Mouse (Mus musculus) myocyte (in vitro differentiated cells): ENCODE measurements at regions not wholly inside any gene's neighbourhood (a gene's known extent, or its start where the extent isn't known, plus 50 kb on each side); places are given as distances from the start of the nearest gene placed in this dataset.

ENCODE experiments used
- H3K27me3 ChIP-seq: one replicate; pipeline ENCODE4 v1.6.1; 2011; ENCODE audit not compliant: control insufficient read depth, insufficient read depth, insufficient read length
- H3K36me3 ChIP-seq: one replicate; pipeline ENCODE4 v1.6.1; 2011; ENCODE audit not compliant: control insufficient read depth, insufficient read depth
- H3K4me2 ChIP-seq: one replicate; pipeline ENCODE4 v1.6.1; 2011; ENCODE audit warnings: low read depth, control low read depth
- H3K4me3 ChIP-seq: one replicate; pipeline ENCODE4 v1.5.1; 2011; ENCODE audit warnings: mild to moderate bottlenecking, control low read depth, moderate library complexity
- H3K79me2 ChIP-seq: one replicate; pipeline ENCODE4 v1.6.1; 2011; ENCODE audit not compliant: control insufficient read depth, insufficient read depth
- H3ac ChIP-seq: one replicate; pipeline ENCODE4 v1.6.1; 2011; ENCODE audit not compliant: control insufficient read depth, insufficient read length
- CEBPB ChIP-seq: IDR thresholded peaks from 2 replicates; pipeline ENCODE4 v1.6.1; 2011; ENCODE audit warnings: mild to moderate bottlenecking, moderate library complexity; ENCODE audit not compliant: poor library complexity, insufficient read depth, severe bottlenecking
- E2F4 ChIP-seq: IDR thresholded peaks from one replicate; pipeline ENCODE4 v1.6.1; 2011; ENCODE audit warnings: mild to moderate bottlenecking, control low read depth, moderate library complexity; ENCODE audit not compliant: insufficient read depth
- MAX ChIP-seq: IDR thresholded peaks from one replicate; pipeline ENCODE4 v1.6.1; 2011; ENCODE audit warnings: low read depth, mild to moderate bottlenecking, control low read depth
- MYOD1 ChIP-seq, 3 experiments: IDR thresholded peaks; one replicate each; pipeline ENCODE4 v1.6.1; 2011; ENCODE audit warnings: control low read depth in 2 of 3, low read depth in 2 of 3, mild to moderate bottlenecking in 2 of 3, moderate library complexity in 1 of 3; ENCODE audit not compliant: insufficient read length in 2 of 3, control insufficient read depth in 1 of 3
- MYOG ChIP-seq, 3 experiments: IDR thresholded peaks; one replicate each; pipeline ENCODE4 v1.6.1; 2011; ENCODE audit warnings: control low read depth in 2 of 3, low read depth in 2 of 3, mild to moderate bottlenecking in 2 of 3; ENCODE audit not compliant: insufficient read length in 2 of 3, control insufficient read depth in 1 of 3, insufficient read depth in 1 of 3
- POLR2A ChIP-seq: IDR thresholded peaks from one replicate; pipeline ENCODE4 v1.6.1; 2011; ENCODE audit warnings: low read depth, mild to moderate bottlenecking, control low read depth, moderate library complexity; ENCODE audit not compliant: insufficient read length
- POLR2AphosphoS2 ChIP-seq: IDR thresholded peaks from one replicate; pipeline ENCODE4 v1.6.1; 2011; ENCODE audit warnings: low read depth, control low read depth; ENCODE audit not compliant: insufficient read length
- REST ChIP-seq: IDR thresholded peaks from one replicate; pipeline ENCODE4 v1.6.1; 2011; ENCODE audit warnings: mild to moderate bottlenecking, control low read depth, moderate library complexity; ENCODE audit not compliant: insufficient read depth, insufficient read length
- SRF ChIP-seq: IDR thresholded peaks from one replicate; pipeline ENCODE4 v1.6.1; 2011; ENCODE audit warnings: low read depth; ENCODE audit not compliant: control insufficient read depth, insufficient read length
- TCF12 ChIP-seq: IDR thresholded peaks from one replicate; pipeline ENCODE4 v1.6.1; 2011; ENCODE audit warnings: mild to moderate bottlenecking, control low read depth; ENCODE audit not compliant: poor library complexity, insufficient read depth, severe bottlenecking
- TCF3 ChIP-seq: IDR thresholded peaks from one replicate; pipeline ENCODE4 v1.6.1; 2011; ENCODE audit warnings: low read depth, control low read depth; ENCODE audit not compliant: insufficient read length
- USF1 ChIP-seq: IDR thresholded peaks from one replicate; pipeline ENCODE4 v1.6.1; 2011; ENCODE audit warnings: low read depth, mild to moderate bottlenecking, control low read depth, moderate library complexity

- no peak overlapping the region for H3ac ChIP-seq
- H3K79me2 ChIP-seq = no peaks in the 10 kb centered on the region
- H3K4me2 ChIP-seq = no peak overlapping the region
- TF ChIP-seq CEBPB = no peak
- no peak for TF ChIP-seq MAX
- no peak for TF ChIP-seq SRF
- TF ChIP-seq REST = no peak
- no peak for TF ChIP-seq TCF3
- no peak for TF ChIP-seq MYOG (IDR thresholded peaks at IDR 0.05; ENCODE audit: control insufficient read depth in 1 of 3, insufficient read depth in 1 of 3, insufficient read length in 2 of 3, low read depth in 2 of 3)
- no peak for TF ChIP-seq USF1
- no peak for TF ChIP-seq TCF12
- no peak for TF ChIP-seq MYOD1 (IDR thresholded peaks at IDR 0.05; ENCODE audit: control insufficient read depth in 1 of 3, insufficient read length in 2 of 3, low read depth in 2 of 3)
- no peak for TF ChIP-seq POLR2A
- TF ChIP-seq POLR2AphosphoS2 = no peak
- TF ChIP-seq E2F4 = no peak
- H3K4me3 ChIP-seq = no peak overlapping the region
- H3K36me3 ChIP-seq = no peaks in the 10 kb centered on the region
- no peaks in the 10 kb centered on the region for H3K27me3 ChIP-seq
Measured at GRCm38 (mm10) chr16:14800209-14800608, 106.2 kb upstream of the Efcab1 start.

GRCm38 (mm10) chr16:14827008-14827407, 79.4 kb upstream of the Efcab1 start:
- no peaks in the 10 kb centered on the region for H3K27me3 ChIP-seq
- no peak overlapping the region for H3ac ChIP-seq
- TF ChIP-seq TCF3 (no peak), SRF (no peak), MYOG (IDR thresholded peaks at IDR 0.05; ENCODE audit: control insufficient read depth in 1 of 3, insufficient read depth in 1 of 3, insufficient read length in 2 of 3, low read depth in 2 of 3) (no peak), MYOD1 (IDR thresholded peaks at IDR 0.05; ENCODE audit: control insufficient read depth in 1 of 3, insufficient read length in 2 of 3, low read depth in 2 of 3) (peak; percentile 58 to 78 (median 75)), MAX (no peak), REST (no peak), USF1 (peak; percentile 97), POLR2AphosphoS2 (no peak), TCF12 (no peak), E2F4 (no peak), CEBPB (no peak), POLR2A (no peak)
- H3K36me3 ChIP-seq = no peaks in the 10 kb centered on the region
- no peak overlapping the region for H3K4me3 ChIP-seq
- no peaks in the 10 kb centered on the region for H3K79me2 ChIP-seq
- H3K4me2 ChIP-seq = no peak overlapping the region

- H3K4me3 ChIP-seq = no peak overlapping the region
- no peaks in the 10 kb centered on the region for H3K27me3 ChIP-seq
- no peaks in the 10 kb centered on the region for H3K36me3 ChIP-seq
- no peak overlapping the region for H3K4me2 ChIP-seq
- TF ChIP-seq POLR2A (no peak), POLR2AphosphoS2 (no peak), USF1 (no peak), E2F4 (no peak), MYOG (IDR thresholded peaks at IDR 0.05; ENCODE audit: control insufficient read depth in 1 of 3, insufficient read depth in 1 of 3, insufficient read length in 2 of 3, low read depth in 2 of 3) (no peak), SRF (no peak), TCF3 (no peak), MYOD1 (IDR thresholded peaks at IDR 0.05; ENCODE audit: control insufficient read depth in 1 of 3, insufficient read length in 2 of 3, low read depth in 2 of 3) (no peak)
- no peaks in the 10 kb centered on the region for H3K79me2 ChIP-seq
- no peak overlapping the region for H3ac ChIP-seq
Measured at GRCm38 (mm10) chr16:14840786-14841185, 65.6 kb upstream of the Efcab1 start.
